Mouse (Mus musculus) liver, embryonic 15.5 days (tissue): ENCODE measurements at regions not wholly inside any gene's neighbourhood (a gene's known extent, or its start where the extent isn't known, plus 50 kb on each side); places are given as distances from the start of the nearest gene placed in this dataset.

Experiments used
- ATAC-seq: fragments of 200-750 bp; cut with Nextera tagmentation; 2 replicates; pipeline ENCODE4 v1.8.0; 2017; ENCODE audit warnings: moderate number of reproducible peaks, mild to moderate bottlenecking, moderate library complexity; ENCODE audit not compliant: insufficient read depth
- H3K27ac ChIP-seq: fragments of 300-500 bp; sonication (generic); replicated peaks from 2 replicates; pipeline ENCODE4 v1.5.1; 2015; ENCODE audit warnings: mild to moderate bottlenecking, inconsistent platforms
- H3K27me3 ChIP-seq: fragments of 300-500 bp; sonication (generic); 2 replicates; pipeline ENCODE4 v1.6.1; 2015; ENCODE audit warnings: mild to moderate bottlenecking, inconsistent platforms
- H3K36me3 ChIP-seq: fragments of 300-500 bp; sonication (generic); replicated peaks from 2 replicates; pipeline ENCODE4 v1.6.1; 2015; ENCODE audit warnings: moderate library complexity, mild to moderate bottlenecking, inconsistent platforms
- H3K4me1 ChIP-seq: fragments of 300-500 bp; sonication (generic); replicated peaks from 2 replicates; pipeline ENCODE4 v1.6.1; 2015; ENCODE audit warnings: inconsistent platforms
- H3K4me2 ChIP-seq: fragments of 300-500 bp; sonication (generic); 2 replicates; pipeline ENCODE4 v1.6.1; 2015; ENCODE audit warnings: moderate library complexity, mild to moderate bottlenecking, inconsistent platforms
- H3K4me3 ChIP-seq: fragments of 300-500 bp; sonication (generic); replicated peaks from 2 replicates; pipeline ENCODE4 v1.5.1; 2015; ENCODE audit warnings: mild to moderate bottlenecking, inconsistent platforms
- H3K9ac ChIP-seq: fragments of 300-500 bp; sonication (generic); 2 replicates; pipeline ENCODE4 v1.6.1; 2015; ENCODE audit warnings: moderate library complexity, mild to moderate bottlenecking, inconsistent platforms
- H3K9me3 ChIP-seq: fragments of 300-500 bp; sonication (generic); replicated peaks from 2 replicates; pipeline ENCODE4 v1.6.1; 2016; ENCODE audit warnings: inconsistent platforms
- WGBS: fragments of 180-500 bp; shearing (Covaris S2); methylation state at CpG from one replicate; pipeline ENCODE4 v1.1.7; 2015; ENCODE audit warnings: mixed read lengths; ENCODE audit not compliant: insufficient replicate concordance; 5-methylcytosine and 5-hydroxymethylcytosine counted together

GRCm38 (mm10) chr5:148704769-148705168 is 152.2 kb upstream of the Ubl3 start:
- no peak overlapping the region for H3K4me3 ChIP-seq
- H3K9ac ChIP-seq = no peak overlapping the region
- H3K27me3 ChIP-seq = peaks cover 13% of the 10 kb centered on the region
- 48% methylated on average over 5 of the region's 5 CpGs for WGBS
- no peak overlapping the region for H3K27ac ChIP-seq
- no peaks in the 10 kb centered on the region for H3K36me3 ChIP-seq
- ATAC-seq = no peak
- H3K4me2 ChIP-seq = no peak overlapping the region
- no peaks in the 10 kb centered on the region for H3K9me3 ChIP-seq
- peaks cover 6% of the 10 kb centered on the region for H3K4me1 ChIP-seq

GRCm38 (mm10) chr5:148701859-148702258 is 149.3 kb upstream of the Ubl3 start:
- ATAC-seq = no peak
- H3K27me3 ChIP-seq = no peaks in the 10 kb centered on the region
- no peaks in the 10 kb centered on the region for H3K9me3 ChIP-seq
- H3K27ac ChIP-seq = no peak overlapping the region
- H3K9ac ChIP-seq = no peak overlapping the region
- no peak overlapping the region for H3K4me3 ChIP-seq
- H3K4me1 ChIP-seq = peaks cover 6% of the 10 kb centered on the region
- no peaks in the 10 kb centered on the region for H3K36me3 ChIP-seq
- WGBS = 38% methylated on average over 8 of the region's 8 CpGs
- no peak overlapping the region for H3K4me2 ChIP-seq

- 74% methylated on average over 7 of the region's 7 CpGs for WGBS
- no peak for ATAC-seq
- H3K9me3 ChIP-seq = no peaks in the 10 kb centered on the region
- no peaks in the 10 kb centered on the region for H3K27me3 ChIP-seq
- no peak overlapping the region for H3K4me2 ChIP-seq
- H3K27ac ChIP-seq = no peak overlapping the region
- no peaks in the 10 kb centered on the region for H3K36me3 ChIP-seq
- H3K9ac ChIP-seq = no peak overlapping the region
- H3K4me1 ChIP-seq = peaks cover 6% of the 10 kb centered on the region
- no peak overlapping the region for H3K4me3 ChIP-seq
Observed at GRCm38 (mm10) chr5:148701001-148701400, 148.4 kb upstream of the Ubl3 start.

DNA sequence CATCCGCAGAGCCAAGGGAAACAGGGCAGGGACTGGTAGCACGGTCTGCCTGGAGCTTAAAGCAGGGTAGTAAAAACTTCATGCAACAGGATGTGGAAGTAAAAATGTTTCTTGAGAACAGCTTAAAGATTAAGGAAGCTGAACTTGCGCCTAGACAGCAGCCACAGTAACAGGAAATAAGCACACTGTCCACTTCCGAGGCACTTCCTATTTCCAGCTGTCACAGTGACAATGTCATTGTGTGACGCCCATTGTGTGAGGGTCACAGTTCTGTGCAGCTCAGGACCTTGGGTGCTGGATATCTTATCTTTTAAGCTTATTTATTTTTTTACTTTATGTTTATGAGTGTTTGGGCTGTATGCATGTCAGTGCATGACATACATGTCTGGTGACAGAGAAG is 147.7 kb upstream of the Ubl3 start:
- Histone ChIP-seq H3K27me3 (no peaks in the 10 kb centered on the region), H3K9me3 (no peaks in the 10 kb centered on the region), H3K4me3 (no peak overlapping the region), H3K27ac (no peak overlapping the region), H3K4me2 (no peak overlapping the region), H3K36me3 (no peaks in the 10 kb centered on the region), H3K9ac (no peak overlapping the region), H3K4me1 (peaks cover 6% of the 10 kb centered on the region)
- 41% methylated on average over 5 of the region's 5 CpGs for WGBS
- no peak for ATAC-seq

GRCm38 (mm10) chr5:148697631-148698368 is 145.2 kb upstream of the Ubl3 start:
- Histone ChIP-seq H3K36me3 (no peaks in the 10 kb centered on the region), H3K4me2 (no peak overlapping the region), H3K4me3 (no peak overlapping the region), H3K27me3 (no peaks in the 10 kb centered on the region), H3K9ac (no peak overlapping the region), H3K27ac (no peak overlapping the region), H3K9me3 (no peaks in the 10 kb centered on the region), H3K4me1 (peaks cover 6% of the 10 kb centered on the region)
- no peak for ATAC-seq
- WGBS = 74% methylated on average over 22 of the region's 22 CpGs

DNA sequence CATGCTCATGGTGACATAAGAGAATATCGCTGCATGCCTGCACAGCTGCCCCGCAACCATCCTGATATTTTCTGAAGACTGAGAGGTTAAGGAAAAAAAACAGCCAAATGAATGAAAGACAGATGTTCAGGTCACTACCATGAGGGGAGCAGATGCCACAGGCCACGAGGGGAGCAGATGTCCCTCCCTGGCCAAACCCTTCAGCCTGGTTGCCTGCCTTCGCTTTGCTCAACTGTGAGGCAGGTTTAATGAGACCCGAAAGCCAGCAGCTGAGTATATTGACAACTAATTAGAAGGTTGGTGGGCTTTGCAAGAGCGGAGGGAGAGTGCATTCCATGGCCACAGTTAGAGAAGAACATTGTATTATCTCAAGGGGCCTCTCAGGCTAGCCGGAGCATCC is 141.8 kb upstream of the Ubl3 start:
- ATAC-seq = no peak
- WGBS = 75% methylated on average over 7 of the region's 7 CpGs
- no peak overlapping the region for H3K27ac ChIP-seq
- no peaks in the 10 kb centered on the region for H3K9me3 ChIP-seq
- no peak overlapping the region for H3K4me2 ChIP-seq
- no peaks in the 10 kb centered on the region for H3K27me3 ChIP-seq
- peaks cover 23% of the 10 kb centered on the region for H3K4me1 ChIP-seq
- no peak overlapping the region for H3K9ac ChIP-seq
- H3K36me3 ChIP-seq = no peaks in the 10 kb centered on the region
- H3K4me3 ChIP-seq = no peak overlapping the region

- Histone ChIP-seq H3K36me3 (no peaks in the 10 kb centered on the region), H3K27ac (no peak overlapping the region), H3K4me1 (peaks cover 42% of the 10 kb centered on the region), H3K9ac (no peak overlapping the region), H3K4me3 (no peak overlapping the region), H3K27me3 (no peaks in the 10 kb centered on the region), H3K9me3 (no peaks in the 10 kb centered on the region), H3K4me2 (no peak overlapping the region)
- 76% methylated on average over 7 of the region's 7 CpGs for WGBS
- ATAC-seq = no peak
Observed at GRCm38 (mm10) chr5:148691486-148691885, 138.9 kb upstream of the Ubl3 start.

GRCm38 (mm10) chr5:148690823-148691197 is 138.2 kb upstream of the Ubl3 start:
- H3K4me1 ChIP-seq = peaks cover 42% of the 10 kb centered on the region
- no peak for ATAC-seq
- 74% methylated on average over 8 of the region's 8 CpGs for WGBS

GRCm38 (mm10) chr5:148690158-148690822 is 137.7 kb upstream of the Ubl3 start:
- peak overlapping the region; percentile 57 for H3K4me2 ChIP-seq
- no peaks in the 10 kb centered on the region for H3K36me3 ChIP-seq
- peak overlapping the region; percentile 56 for H3K27ac ChIP-seq
- H3K4me1 ChIP-seq = peaks cover 42% of the 10 kb centered on the region
- WGBS = 23% methylated on average over 7 of the region's 7 CpGs
- no peaks in the 10 kb centered on the region for H3K9me3 ChIP-seq
- 0 out of 2 replicates have a peak overlapping the region, but pooled peaks have one; percentile 4 for H3K4me3 ChIP-seq
- H3K27me3 ChIP-seq = no peaks in the 10 kb centered on the region
- no peak overlapping the region for H3K9ac ChIP-seq
- peak; percentile 88 for ATAC-seq

More at GRCm38 (mm10) chr5:148690823-148691197, 138.2 kb upstream of the Ubl3 start:
- Histone ChIP-seq H3K4me2 (peak overlapping the region; percentile 57), H3K27me3 (no peaks in the 10 kb centered on the region), H3K36me3 (no peaks in the 10 kb centered on the region), H3K9ac (no peak overlapping the region), H3K27ac (no peak overlapping the region; the same call in 1 of the 2 replicates), H3K4me3 (no peak overlapping the region), H3K9me3 (no peaks in the 10 kb centered on the region)

DNA sequence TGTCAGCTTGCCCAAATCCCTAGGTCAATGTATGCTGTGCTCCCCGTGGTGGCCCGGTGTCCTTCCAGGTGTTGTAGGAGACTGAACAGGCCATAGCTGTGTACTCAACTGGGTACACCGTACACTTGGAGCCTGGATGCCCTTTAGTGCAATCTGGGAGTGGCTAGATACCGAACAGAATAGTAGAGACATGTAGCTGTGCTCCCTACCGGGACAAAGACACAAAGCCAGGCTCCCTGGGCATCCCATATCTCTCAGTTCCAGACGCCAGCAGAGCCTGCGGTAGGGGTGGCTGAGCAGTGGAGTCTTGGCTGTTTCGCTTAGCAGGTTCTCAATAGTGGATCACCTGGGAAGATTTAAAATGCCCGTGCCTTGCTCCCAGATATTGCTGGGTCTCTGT is 136.7 kb upstream of the Ubl3 start:
- H3K4me2 ChIP-seq = peak overlapping the region; percentile 57
- H3K4me1 ChIP-seq = peaks cover 42% of the 10 kb centered on the region
- no peaks in the 10 kb centered on the region for H3K9me3 ChIP-seq
- H3K27ac ChIP-seq = peak overlapping the region; percentile 56
- no peaks in the 10 kb centered on the region for H3K36me3 ChIP-seq
- no peak overlapping the region for H3K4me3 ChIP-seq
- peak; percentile 78 for ATAC-seq
- 35% methylated on average over 9 of the region's 9 CpGs for WGBS
- 0 out of 2 replicates have a peak overlapping the region, but pooled peaks have one; percentile 10 for H3K9ac ChIP-seq
- no peaks in the 10 kb centered on the region for H3K27me3 ChIP-seq

DNA sequence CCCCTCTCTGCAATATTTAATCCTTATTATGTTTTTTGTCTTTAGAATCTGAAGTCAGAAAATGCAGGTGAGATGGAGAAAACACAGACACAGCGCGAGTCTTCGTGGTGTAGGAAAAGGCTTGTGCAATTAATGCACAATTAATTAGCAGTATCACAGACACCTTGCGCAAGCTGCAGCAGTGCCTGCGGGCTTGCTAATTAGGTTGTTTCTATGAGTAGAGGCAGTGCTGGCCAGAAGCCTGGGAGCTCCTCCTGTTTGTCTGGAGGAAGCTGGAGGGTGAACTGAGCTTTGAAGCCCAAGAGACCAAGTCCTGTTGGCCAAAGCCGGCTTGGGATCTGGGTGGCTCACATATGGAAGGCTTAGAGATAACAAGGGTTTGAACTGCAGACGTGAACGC is 135.9 kb upstream of the Ubl3 start:
- Histone ChIP-seq H3K4me3 (no peak overlapping the region), H3K4me1 (peaks cover 42% of the 10 kb centered on the region), H3K36me3 (no peaks in the 10 kb centered on the region), H3K27ac (no peak overlapping the region), H3K9me3 (no peaks in the 10 kb centered on the region), H3K9ac (no peak overlapping the region), H3K4me2 (no peak overlapping the region), H3K27me3 (no peaks in the 10 kb centered on the region)
- 64% methylated on average over 8 of the region's 8 CpGs for WGBS
- ATAC-seq = no peak
